Mouse (Mus musculus): Measurements from ENCODE around the gene Atp5f1.

GRCm38 (mm10) chr3:105971831-105972446, 12.0 kb upstream of the Atp5f1 start:
- TF ChIP-seq CTCF (IDR thresholded peaks at IDR 0.05; ENCODE audit: low read depth, low read length), result no peak
- TF ChIP-seq POLR2A (IDR thresholded peaks at IDR 0.05; ENCODE audit: borderline replicate concordance, low read depth, low read length), result no peak
